Mouse (Mus musculus): ENCODE measurements at regions not wholly inside any gene's neighbourhood (a gene's known extent, or its start where the extent isn't known, plus 50 kb on each side); places are given as distances from the start of the nearest gene placed in this dataset.

- TF ChIP-seq ETS1 (conservative IDR thresholded peaks at IDR 0.05; ENCODE audit: low read depth, low read length): no peak
- TF ChIP-seq POLR2AphosphoS2 (IDR thresholded peaks at IDR 0.05; ENCODE audit: low read depth, low read length): no peak
- TF ChIP-seq MYC (IDR thresholded peaks at IDR 0.05; ENCODE audit: low read depth, low read length): no peak
- no peak for TF ChIP-seq IRF4 (IDR thresholded peaks at IDR 0.05; ENCODE audit: low read depth, low read length)
- no peak for TF ChIP-seq TBP (conservative IDR thresholded peaks at IDR 0.05; ENCODE audit: low read depth, low read length)
- TF ChIP-seq HCFC1 (IDR thresholded peaks at IDR 0.05; ENCODE audit: low read depth, low read length): no peak
- TF ChIP-seq POLR2A (IDR thresholded peaks at IDR 0.05; ENCODE audit: low read depth, low read length): no peak
Measured at GRCm38 (mm10) chr10:9310346-9310745, 364.7 kb downstream of the Samd5 start.

Data from CH12.LX (cell line).